Mouse (Mus musculus): ENCODE data around the gene Zmynd8. TPM values are rescaled to one million over a fixed set of nuclear protein-coding genes. Genes with fewer than 3 reads are reported as not detected.

Gene Zmynd8
- total and polyA plus RNA-seq, 3 experiments = 30.3 to 89.2 (median 41.6) TPM

DNA sequence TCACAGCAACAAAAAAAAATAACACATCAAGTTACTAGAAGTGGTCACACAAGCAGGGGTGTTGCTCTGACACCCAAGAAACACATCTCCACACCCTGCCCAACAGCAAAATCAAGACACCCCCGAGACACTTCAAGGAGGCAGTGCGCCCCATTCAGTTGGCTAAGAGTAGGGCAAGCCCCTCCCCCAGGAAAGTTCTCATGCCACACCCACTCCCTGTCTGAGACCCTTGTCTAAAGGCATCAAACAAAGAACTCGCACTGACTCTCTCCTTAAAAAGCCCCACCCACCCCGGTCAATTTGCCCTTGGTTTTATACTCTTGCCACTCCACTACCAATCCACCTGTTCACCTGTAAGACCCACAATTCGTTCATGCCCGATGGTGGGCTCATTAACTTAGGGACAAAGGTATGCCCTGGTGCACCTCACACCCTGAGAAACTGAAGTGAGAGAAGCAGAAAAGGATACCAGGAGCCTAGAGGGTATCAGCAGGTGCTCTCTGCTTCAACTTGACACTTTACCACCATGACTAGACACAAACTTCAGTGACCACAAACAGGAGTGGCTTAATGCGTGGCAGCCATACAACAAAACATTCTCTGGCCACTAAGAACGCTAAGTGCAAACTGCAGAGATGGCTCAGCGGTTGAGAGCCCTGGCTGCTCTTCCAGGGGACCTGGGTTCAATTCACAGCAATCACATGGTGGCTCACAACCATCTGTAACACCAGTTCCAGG, 45.8 kb downstream of the Zmynd8 start:
- DNase-seq (ENCODE audit: low read depth, low spot score) = no peak
- H3K4me1 ChIP-seq (ENCODE audit: control insufficient read depth in 1 of 2, insufficient read depth in 2 of 2, low read length in 2 of 2) = peaks cover 5 to 26% of the 10 kb centered on the region in 2 experiments; a peak in 3 of 4 replicates
- no peaks in the 10 kb centered on the region for H3K9me3 ChIP-seq (replicated peaks; ENCODE audit: insufficient read depth, low read length)
- H3K27me3 ChIP-seq (ENCODE audit: control insufficient read depth in 1 of 2, insufficient read depth in 2 of 2, low read length in 2 of 2) = no peaks in the 10 kb centered on the region
- no peak overlapping the region for H3K4me3 ChIP-seq (ENCODE audit: control insufficient read depth in 1 of 2, insufficient read depth in 1 of 2, low read depth in 2 of 2, low read length in 2 of 2)
- no peak for TF ChIP-seq UBTF (IDR thresholded peaks at IDR 0.05; ENCODE audit: borderline replicate concordance, insufficient read depth, low read depth, low read length)
- no peak for TF ChIP-seq POLR2AphosphoS5 (IDR thresholded peaks at IDR 0.05; ENCODE audit: borderline replicate concordance, low read depth, low read length)
- TF ChIP-seq SIN3A (IDR thresholded peaks at IDR 0.05; ENCODE audit: low read length) = no peak
- TF ChIP-seq USF1 (IDR thresholded peaks at IDR 0.05; ENCODE audit: low read depth, low read length) = no peak
- no peak for TF ChIP-seq MAX (IDR thresholded peaks at IDR 0.05; ENCODE audit: low read length)
- TF ChIP-seq ZNF384 (IDR thresholded peaks at IDR 0.05; ENCODE audit: low read depth, low read length) = no peak
- TF ChIP-seq E2F4 (IDR thresholded peaks at IDR 0.05; ENCODE audit: borderline replicate concordance, low read depth, low read length) = no peak
- no peak for TF ChIP-seq MAFK (IDR thresholded peaks at IDR 0.05; ENCODE audit: borderline replicate concordance, low read depth, low read length)
- TF ChIP-seq MYC (IDR thresholded peaks at IDR 0.05; ENCODE audit: low read depth, low read length) = no peak
- H3K36me3 ChIP-seq (ENCODE audit: control insufficient read depth in 1 of 2, insufficient read depth in 2 of 2, low read length in 2 of 2) = peaks cover 11 to 16% of the 10 kb centered on the region in 2 experiments
- H3K27ac ChIP-seq (ENCODE audit: control insufficient read depth, low read depth, low read length) = no peak overlapping the region
- peaks cover 53% of the 10 kb centered on the region for H3K79me2 ChIP-seq (ENCODE audit: control insufficient read depth, insufficient read depth, low read length, poor library complexity)
- no peak overlapping the region for H3K9ac ChIP-seq (ENCODE audit: control insufficient read depth, low read depth, low read length, poor library complexity, severe bottlenecking)

DNA sequence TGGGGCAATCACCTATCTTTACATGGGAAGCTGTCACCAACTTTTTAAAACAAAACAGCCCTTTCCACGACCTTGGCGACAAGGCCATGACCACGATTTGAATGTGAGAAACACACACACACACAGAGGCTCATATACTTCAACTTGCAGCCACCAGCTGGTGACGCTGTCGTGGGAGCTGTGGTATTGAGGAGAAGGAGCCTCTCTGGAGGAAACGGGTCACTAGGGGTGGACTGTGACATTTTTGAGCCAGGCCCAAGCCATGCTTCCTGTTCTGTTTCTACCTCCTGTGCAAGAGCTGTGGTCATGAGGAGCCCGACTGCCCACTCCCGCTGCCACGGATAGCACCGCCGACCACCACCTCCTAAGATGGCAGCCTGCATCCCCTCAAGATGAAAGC, 46.4 kb downstream of the Zmynd8 start:
- Histone ChIP-seq H3K27ac (ENCODE audit: control insufficient read depth, low read depth, low read length) (no peak overlapping the region), H3K79me2 (ENCODE audit: control insufficient read depth, insufficient read depth, low read length, poor library complexity) (peaks cover 48% of the 10 kb centered on the region), H3K4me1 (ENCODE audit: control insufficient read depth in 1 of 2, insufficient read depth in 2 of 2, low read length in 2 of 2) (peaks cover 4 to 20% of the 10 kb centered on the region in 2 experiments; a peak in 3 of 4 replicates), H3K27me3 (ENCODE audit: control insufficient read depth in 1 of 2, insufficient read depth in 2 of 2, low read length in 2 of 2) (no peaks in the 10 kb centered on the region), H3K4me3 (ENCODE audit: control insufficient read depth in 1 of 2, insufficient read depth in 1 of 2, low read depth in 2 of 2, low read length in 2 of 2) (no peak overlapping the region), H3K9ac (ENCODE audit: control insufficient read depth, low read depth, low read length, poor library complexity, severe bottlenecking) (no peak overlapping the region), H3K9me3 (replicated peaks; ENCODE audit: insufficient read depth, low read length) (no peaks in the 10 kb centered on the region), H3K36me3 (ENCODE audit: control insufficient read depth in 1 of 2, insufficient read depth in 2 of 2, low read length in 2 of 2) (peaks cover 11 to 16% of the 10 kb centered on the region in 2 experiments)
- no peak for TF ChIP-seq MYC (IDR thresholded peaks at IDR 0.05; ENCODE audit: low read depth, low read length)
- no peak for TF ChIP-seq TBP (IDR thresholded peaks at IDR 0.05; ENCODE audit: low read depth, low read length)
- DNase-seq (ENCODE audit: low read depth, low spot score) = no peak

DNA sequence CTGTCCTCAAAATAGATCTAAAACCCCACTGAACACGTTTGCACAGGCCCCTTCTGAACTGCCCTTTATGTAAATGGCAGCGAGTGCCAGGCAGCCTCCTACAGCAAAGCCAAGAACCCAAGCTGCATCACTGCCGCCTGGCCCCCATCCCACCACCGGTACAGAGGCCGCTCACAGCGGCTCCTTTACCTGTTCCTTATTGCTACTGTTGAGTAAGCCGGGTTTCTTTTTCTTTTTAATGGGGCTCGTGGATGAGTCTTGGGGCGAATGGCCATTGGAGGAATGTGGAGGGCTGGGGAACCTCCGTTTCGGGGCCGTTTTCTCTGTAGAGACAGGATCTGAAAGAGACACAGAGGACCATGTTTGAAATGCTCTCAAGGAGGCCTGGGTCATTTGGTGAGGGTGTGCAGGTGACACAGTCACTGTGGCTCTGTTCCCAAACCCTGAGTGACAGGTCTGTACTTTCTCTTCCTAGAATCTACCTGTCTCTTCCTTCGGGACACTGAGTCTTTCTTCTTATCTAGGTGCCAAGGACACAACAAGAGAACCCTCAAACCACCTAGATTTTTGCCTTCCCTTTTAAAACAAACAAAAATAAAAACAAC, 46.9 kb downstream of the Zmynd8 start:
- no peak for DNase-seq (ENCODE audit: low read depth, low spot score)
- Histone ChIP-seq H3K27me3 (ENCODE audit: control insufficient read depth in 1 of 2, insufficient read depth in 2 of 2, low read length in 2 of 2) (no peaks in the 10 kb centered on the region), H3K4me1 (ENCODE audit: control insufficient read depth in 1 of 2, insufficient read depth in 2 of 2, low read length in 2 of 2) (peaks cover 2 to 14% of the 10 kb centered on the region in 2 experiments; a peak in 3 of 4 replicates), H3K27ac (ENCODE audit: control insufficient read depth, low read depth, low read length) (no peak overlapping the region), H3K79me2 (ENCODE audit: control insufficient read depth, insufficient read depth, low read length, poor library complexity) (peaks cover 43% of the 10 kb centered on the region), H3K4me3 (ENCODE audit: control insufficient read depth in 1 of 2, insufficient read depth in 1 of 2, low read depth in 2 of 2, low read length in 2 of 2) (no peak overlapping the region), H3K9me3 (replicated peaks; ENCODE audit: insufficient read depth, low read length) (no peaks in the 10 kb centered on the region), H3K9ac (ENCODE audit: control insufficient read depth, low read depth, low read length, poor library complexity, severe bottlenecking) (no peak overlapping the region), H3K36me3 (ENCODE audit: control insufficient read depth in 1 of 2, insufficient read depth in 2 of 2, low read length in 2 of 2) (peaks cover 6 to 16% of the 10 kb centered on the region in 2 experiments)
- TF ChIP-seq MYC (IDR thresholded peaks at IDR 0.05; ENCODE audit: low read depth, low read length) = no peak
- no peak for TF ChIP-seq NELFE (IDR thresholded peaks at IDR 0.05; ENCODE audit: low read depth, low read length)
- TF ChIP-seq MEF2A (IDR thresholded peaks at IDR 0.05; ENCODE audit: extremely low read depth, insufficient replicate concordance, low read depth, low read length, poor library complexity, severe bottlenecking) = no peak
- no peak for TF ChIP-seq RCOR1 (IDR thresholded peaks at IDR 0.05; ENCODE audit: low read depth, low read length)
- TF ChIP-seq TAL1 (IDR thresholded peaks at IDR 0.05; ENCODE audit: low read length) = no peak
- TF ChIP-seq BHLHE40 (IDR thresholded peaks at IDR 0.05; ENCODE audit: borderline replicate concordance, low read depth, low read length) = no peak
- TF ChIP-seq POLR2AphosphoS5 (IDR thresholded peaks at IDR 0.05; ENCODE audit: borderline replicate concordance, low read depth, low read length) = no peak
- TF ChIP-seq MAFK (IDR thresholded peaks at IDR 0.05; ENCODE audit: borderline replicate concordance, low read depth, low read length) = no peak

Data from MEL (cell line).